Mouse (Mus musculus) left cerebral cortex, adult 8-10 months (tissue): Measurements from ENCODE around the gene Prkd2. TPM values are rescaled to one million over a fixed set of nuclear protein-coding genes. Genes with fewer than 3 reads are reported as not detected.
A peak's percentile ranks its signal among the peaks of the same experiment; 100 is the strongest.

Experiments
- DNase-seq, 2 experiments: peaks; one replicate each; pipeline ENCODE4 v3.0.0; 2022; ENCODE audit warnings: low spot score in 2 of 2
- total RNA-seq, 4 experiments: library from RNA; stranded (reverse); gene quantifications; 2 replicates each; pipeline ENCODE4 v1.2.4; 2022

The Prkd2 gene
- total RNA-seq, 4 experiments from 2014 or later: 4.2 to 6.8 (median 5.5) TPM

GRCm38 (mm10) chr7:16825785-16826184 is 16.9 kb upstream of the Prkd2 start:
- no peak for DNase-seq

- DNase-seq: no peak
Observed at GRCm38 (mm10) chr7:16826571-16826970, 16.1 kb upstream of the Prkd2 start.

DNA sequence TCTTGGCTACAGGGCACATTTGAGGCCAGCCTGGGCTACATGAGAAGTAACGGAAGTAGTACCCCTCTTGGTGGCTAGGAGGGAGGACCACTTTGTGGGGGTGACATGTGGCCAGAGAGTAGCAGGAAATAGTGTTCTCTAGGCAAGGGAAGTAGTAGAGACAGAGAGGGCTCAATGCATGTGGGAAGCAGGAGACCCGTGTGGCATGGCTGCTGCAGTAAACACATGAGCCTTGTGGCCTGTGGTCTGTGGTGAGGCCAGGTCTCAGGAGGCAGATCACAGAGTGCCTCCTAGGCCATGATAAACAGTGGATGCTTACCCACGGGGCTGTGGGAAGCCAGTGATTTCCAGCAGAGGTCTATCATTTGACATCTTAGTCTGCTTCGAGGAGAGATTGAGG is 15.4 kb upstream of the Prkd2 start:
- DNase-seq: no peak

- no peak for DNase-seq
Observed at GRCm38 (mm10) chr7:16830449-16830848, 12.3 kb upstream of the Prkd2 start.

DNA sequence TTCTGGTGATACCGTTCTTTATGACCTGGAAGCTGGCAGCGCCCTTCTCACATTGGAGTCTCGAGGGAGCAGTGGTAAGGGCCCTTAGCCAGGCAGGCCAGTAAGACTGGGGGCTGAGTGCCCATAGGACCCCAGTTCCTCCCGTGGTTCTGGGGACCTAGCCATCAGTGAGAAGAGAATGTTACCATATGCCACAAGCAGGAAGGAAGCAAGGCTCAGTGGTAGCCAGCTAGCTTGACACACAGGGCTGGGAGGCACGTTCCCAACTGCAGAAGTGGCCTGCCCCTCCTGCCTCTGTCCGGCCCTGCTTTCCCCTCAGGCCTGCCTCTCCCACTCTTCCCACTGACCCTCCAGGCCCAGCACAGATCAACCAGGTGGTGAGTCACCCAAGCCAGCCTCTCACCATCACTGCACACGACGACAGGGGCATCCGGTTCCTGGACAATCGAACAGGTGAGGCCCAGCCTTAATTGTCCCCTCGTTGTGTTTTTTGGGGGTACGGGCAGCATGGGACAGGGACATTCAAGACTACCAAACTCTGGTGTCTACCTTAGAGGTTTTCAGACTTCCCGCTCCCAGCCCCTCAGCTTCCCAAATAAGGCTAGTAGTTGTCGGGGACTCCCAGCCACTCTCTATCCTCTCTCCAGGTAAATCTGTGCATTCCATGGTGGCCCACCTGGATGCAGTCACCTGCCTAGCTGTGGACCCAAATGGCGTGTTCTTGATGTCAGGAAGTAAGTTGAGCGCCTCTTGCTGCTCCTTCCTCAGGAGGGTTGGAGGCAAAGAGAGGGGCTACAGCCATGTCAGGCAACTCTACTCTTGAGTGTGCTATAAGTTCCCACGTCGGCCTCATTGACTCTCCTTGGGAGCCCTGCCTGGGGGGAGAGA is 4.5 kb upstream of the Prkd2 start:
- DNase-seq: no peak

GRCm38 (mm10) chr7:16838804-16839426 is 3.8 kb upstream of the Prkd2 start:
- no peak for DNase-seq

GRCm38 (mm10) chr7:16839427-16840108 is 3.1 kb upstream of the Prkd2 start:
- DNase-seq: no peak

DNA sequence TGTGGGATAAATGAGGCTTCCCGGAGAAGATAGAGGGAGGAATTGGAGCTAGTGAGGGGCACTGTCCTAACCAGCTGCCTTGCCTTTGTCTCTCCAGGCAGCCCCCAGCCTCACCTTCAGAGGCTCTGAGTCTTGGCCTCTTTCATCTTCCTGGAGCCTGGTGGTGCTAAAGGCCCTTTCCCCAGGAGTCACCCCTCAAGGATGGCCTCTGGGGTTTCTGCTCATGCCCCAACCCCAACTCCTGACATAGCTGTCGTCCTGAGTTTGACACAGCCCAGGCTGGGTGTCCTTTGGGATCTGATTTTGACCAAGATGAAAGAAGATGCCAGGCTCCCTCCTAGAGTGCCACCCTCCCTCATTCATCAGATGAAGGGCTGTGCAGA is 2.6 kb upstream of the Prkd2 start:
- no peak for DNase-seq

GRCm38 (mm10) chr7:16841078-16841477 is 1.6 kb upstream of the Prkd2 start:
- no peak for DNase-seq

DNA sequence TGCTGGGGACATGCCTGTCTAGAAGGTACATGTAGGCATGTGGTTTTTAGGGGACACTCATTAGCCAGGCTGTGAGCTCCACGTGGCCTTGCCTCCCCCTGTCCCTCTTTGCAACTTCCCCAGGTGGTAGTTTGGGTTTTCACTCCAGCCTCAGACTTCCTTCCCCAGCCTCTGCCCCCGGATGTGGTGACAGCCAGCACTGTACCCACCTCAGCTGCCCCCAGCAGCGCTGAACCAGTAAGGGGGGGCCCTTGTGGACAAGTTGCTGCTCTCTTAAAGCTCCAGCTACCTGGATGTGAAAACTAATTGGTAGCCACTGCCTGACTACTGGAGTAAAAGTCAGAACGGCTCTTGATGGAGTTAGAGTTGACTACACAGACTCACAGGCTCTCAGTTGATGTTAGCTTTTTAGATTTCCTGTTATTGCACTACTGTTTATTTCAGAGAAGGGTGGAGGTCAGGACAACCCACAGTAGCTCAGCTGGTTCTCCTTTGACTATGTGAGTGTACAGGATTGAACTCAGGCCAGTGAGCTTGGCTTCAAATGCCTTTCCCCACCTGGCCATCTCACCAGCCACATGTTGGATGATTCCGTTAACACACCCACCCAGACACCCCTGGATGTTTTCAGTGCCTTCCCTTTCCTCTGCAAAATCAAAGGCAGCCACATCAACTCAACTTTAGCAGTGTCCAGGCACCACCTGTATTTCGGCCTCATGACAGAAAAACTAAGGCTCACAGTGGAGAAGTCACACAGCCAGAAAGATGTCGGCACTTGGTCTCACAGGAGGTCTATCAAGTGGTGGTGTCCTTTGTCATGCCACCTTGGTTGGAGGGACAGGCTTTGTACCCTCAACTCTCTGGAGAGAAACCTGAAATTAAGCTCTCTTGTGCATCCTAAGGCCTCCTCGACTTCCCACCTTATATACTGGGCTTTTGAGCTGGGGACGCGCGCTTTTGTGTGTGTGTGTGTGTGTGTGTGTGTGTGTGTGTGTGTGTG is 841 bp upstream of the Prkd2 start:
- DNase-seq: no peak

DNA sequence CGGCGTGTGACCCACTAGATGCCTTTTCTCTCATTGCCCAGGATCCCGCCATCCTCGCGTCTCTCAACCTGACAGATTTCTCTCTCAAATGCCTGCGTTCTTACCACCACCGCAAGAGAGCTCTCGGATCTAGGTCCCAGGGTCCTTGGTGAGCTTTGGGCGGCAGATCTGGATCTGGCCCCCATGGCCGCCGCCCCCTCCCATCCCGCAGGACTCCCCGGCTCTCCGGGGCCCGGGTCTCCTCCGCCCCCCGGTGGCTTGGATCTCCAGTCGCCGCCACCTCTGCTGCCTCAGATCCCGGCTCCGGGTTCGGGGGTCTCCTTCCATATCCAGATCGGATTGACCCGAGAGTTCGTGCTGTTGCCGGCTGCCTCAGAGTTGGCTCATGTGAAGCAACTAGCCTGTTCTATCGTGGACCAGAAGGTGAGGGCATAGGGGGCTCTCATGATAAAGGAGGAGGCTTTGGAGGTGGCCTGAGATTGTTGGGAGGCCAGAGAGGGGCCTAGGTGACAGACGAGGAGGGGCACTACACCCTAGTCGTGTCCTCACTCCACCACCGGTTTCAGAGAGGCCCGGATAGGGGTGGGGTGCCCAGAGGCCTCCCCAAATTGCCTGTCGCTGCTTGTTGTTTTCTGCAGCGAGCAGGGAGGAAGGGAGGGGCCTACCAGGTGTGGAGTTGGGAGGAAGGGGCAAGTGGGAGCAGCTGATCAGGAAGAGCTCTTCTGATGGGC is 904 bp downstream of the Prkd2 start:
- DNase-seq: no peak

DNA sequence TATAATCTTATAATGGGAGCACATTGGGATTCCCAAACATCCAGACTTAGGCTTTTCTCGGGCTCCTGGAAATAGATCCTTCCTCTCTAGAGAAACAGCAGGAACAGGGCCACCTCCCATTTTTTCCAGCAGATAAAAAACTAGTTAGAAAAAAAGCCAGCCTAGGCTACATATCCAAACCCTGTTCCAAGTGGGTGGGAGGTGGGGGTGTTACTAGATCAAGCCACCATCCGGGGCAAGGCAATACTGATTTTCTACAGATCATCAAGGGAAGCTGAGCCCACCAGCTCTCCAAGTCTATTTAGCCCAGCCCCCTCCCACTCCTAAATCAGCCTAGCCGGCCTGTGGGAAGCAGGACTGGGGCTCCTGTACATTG is 2.0 kb downstream of the Prkd2 start:
- no peak for DNase-seq

GRCm38 (mm10) chr7:16845072-16845819 is 2.5 kb downstream of the Prkd2 start:
- no peak for DNase-seq

- DNase-seq: no peak
Observed at GRCm38 (mm10) chr7:16845820-16846167, 3.1 kb downstream of the Prkd2 start.

DNA sequence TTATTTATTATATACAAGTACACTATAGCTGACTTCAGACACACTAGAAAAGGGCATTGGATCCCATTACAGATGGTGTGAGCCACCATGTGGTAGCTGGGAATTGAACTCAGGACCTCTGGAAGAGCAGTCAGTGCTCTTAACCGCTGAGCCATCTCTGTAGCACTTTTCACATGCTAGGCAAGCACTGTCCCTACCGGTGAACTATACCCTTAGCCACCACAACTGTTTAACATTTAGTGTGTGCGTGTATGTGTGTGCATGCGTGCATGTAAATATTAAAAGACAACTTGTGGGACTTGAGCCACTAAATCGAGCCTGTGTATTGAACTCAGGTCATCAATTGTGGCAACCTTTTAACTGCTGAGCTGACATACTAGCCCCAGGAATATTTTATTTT is 4.1 kb downstream of the Prkd2 start:
- no peak for DNase-seq

DNA sequence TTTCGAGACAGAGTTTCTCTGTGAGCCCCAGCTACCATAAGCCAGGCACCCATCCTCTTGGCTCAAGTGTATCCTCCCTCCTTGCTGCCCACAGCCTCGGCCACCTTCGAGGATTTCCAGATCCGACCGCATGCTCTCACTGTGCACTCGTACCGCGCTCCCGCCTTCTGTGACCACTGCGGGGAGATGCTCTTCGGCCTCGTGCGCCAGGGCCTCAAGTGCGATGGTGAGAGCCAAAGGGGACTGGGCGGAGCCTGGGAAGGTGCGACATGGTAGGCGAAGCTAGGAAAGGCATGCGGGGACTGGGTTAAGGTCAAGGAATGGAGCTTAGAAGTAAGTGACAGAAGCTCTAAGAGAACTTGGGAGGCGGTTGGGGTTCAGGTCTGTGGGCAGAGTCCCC is 4.8 kb downstream of the Prkd2 start:
- no peak for DNase-seq

- peak in 1 of 2 experiments; percentile 71 for DNase-seq
Observed at GRCm38 (mm10) chr7:16848579-16848978, 5.9 kb downstream of the Prkd2 start.

GRCm38 (mm10) chr7:16851636-16852035 is 8.9 kb downstream of the Prkd2 start:
- no peak for DNase-seq

- DNase-seq: no peak
Observed at GRCm38 (mm10) chr7:16853302-16853831, 10.7 kb downstream of the Prkd2 start.

DNA sequence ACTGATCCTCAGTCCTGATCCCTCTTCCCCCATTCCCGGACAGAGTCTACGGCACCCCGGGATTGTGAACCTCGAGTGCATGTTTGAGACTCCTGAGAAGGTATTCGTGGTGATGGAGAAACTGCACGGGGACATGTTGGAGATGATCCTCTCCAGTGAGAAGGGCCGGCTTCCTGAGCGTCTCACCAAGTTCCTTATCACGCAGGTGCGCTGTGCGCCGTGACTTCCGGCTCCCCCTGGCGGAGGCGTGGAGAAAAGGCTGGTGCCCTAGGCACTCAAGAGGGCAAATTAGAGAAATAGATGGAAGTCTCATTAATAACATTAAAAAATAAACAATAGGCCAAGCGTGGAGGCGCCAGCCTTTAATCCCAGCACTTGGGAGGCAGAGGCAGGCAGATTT is 15.6 kb downstream of the Prkd2 start:
- DNase-seq: no peak
